Mouse (Mus musculus) midbrain, embryonic 12.5 days (tissue): ENCODE results near the gene Gm7694. TPM values are rescaled to one million over a fixed set of nuclear protein-coding genes. Genes with fewer than 3 reads are reported as not detected.

ENCODE experiments used
- ATAC-seq: fragments of 200-750 bp; cut with Nextera tagmentation; 2 replicates; pipeline ENCODE4 v1.8.0; 2017; ENCODE audit warnings: low read depth, moderate TSS enrichment, moderate library complexity; ENCODE audit not compliant: low FRiP score
- H3K27ac ChIP-seq: fragments of 300-500 bp; sonication (generic); replicated peaks from 2 replicates; pipeline ENCODE4 v1.5.1; 2016; ENCODE audit warnings: mild to moderate bottlenecking
- H3K27me3 ChIP-seq: fragments of 300-500 bp; sonication (generic); 2 replicates; pipeline ENCODE4 v1.6.1; 2016; ENCODE audit warnings: mild to moderate bottlenecking
- H3K36me3 ChIP-seq: fragments of 300-500 bp; sonication (generic); 2 replicates; pipeline ENCODE4 v1.6.1; 2016
- H3K4me1 ChIP-seq: fragments of 300-500 bp; sonication (generic); 2 replicates; pipeline ENCODE4 v1.6.1; 2016
- H3K4me2 ChIP-seq: fragments of 300-500 bp; sonication (generic); replicated peaks from 2 replicates; pipeline ENCODE4 v1.6.1; 2016; ENCODE audit warnings: mild to moderate bottlenecking, moderate library complexity
- H3K4me3 ChIP-seq: fragments of 300-500 bp; sonication (generic); 2 replicates; pipeline ENCODE4 v1.5.1; 2016; ENCODE audit warnings: mild to moderate bottlenecking
- H3K9ac ChIP-seq: fragments of 300-500 bp; sonication (generic); replicated peaks from 2 replicates; pipeline ENCODE4 v1.6.1; 2016; ENCODE audit warnings: mild to moderate bottlenecking, moderate library complexity
- H3K9me3 ChIP-seq: fragments of 300-500 bp; sonication (generic); 2 replicates; pipeline ENCODE4 v1.6.1; 2016; ENCODE audit warnings: mild to moderate bottlenecking
- WGBS: fragments of 180-500 bp; shearing (Covaris S2); methylation state at CpG from one replicate; pipeline ENCODE4 v1.1.7; 2016; 5-methylcytosine and 5-hydroxymethylcytosine counted together
- polyA plus RNA-seq: library from polyadenylated mRNA; unstranded; fragments of >200 nt; fragmentation: Nextera tagmentation; extraction: Ambion mirVana; gene quantifications from 2 replicates; pipeline ENCODE4 v1.2.1, GENCODE M21; 2016

Gm7694 gene
- polyA plus RNA-seq, 1 experiment from 2014 or later = 2.6 TPM

DNA sequence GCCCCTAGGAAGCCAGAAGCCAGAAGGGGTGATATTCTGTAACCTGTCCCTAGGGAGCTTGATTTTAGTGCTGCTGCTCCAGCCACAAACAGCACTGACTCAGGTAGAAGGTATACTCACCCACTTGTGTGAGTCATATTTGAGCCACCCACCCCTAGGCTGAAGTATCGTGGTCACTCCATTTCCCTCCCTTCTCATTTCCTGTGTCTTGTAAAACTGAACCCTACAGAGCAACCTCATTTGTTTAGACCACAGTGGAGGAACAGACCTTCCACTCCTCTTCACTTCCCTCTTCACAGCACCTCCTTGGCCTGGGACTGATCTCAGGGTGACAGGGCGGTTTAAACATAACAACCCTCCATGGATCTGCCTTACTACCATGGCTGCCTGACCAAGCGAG lies 29.1 kb downstream of the Gm7694 start, which contains the start of gene Sh2d1b1:
Gene Sh2d1b1, plus strand, starts transcription at position 305 of the 400 bp plus-strand sequence.
- no peaks in the 10 kb centered on the region for H3K9me3 ChIP-seq
- no peak for ATAC-seq
- 91% methylated on average over 3 of the region's 3 CpGs for WGBS
- H3K4me2 ChIP-seq = no peak within 1 kb of the TSS
- H3K9ac ChIP-seq = no peak within 1 kb of the TSS
- no peaks in the 10 kb centered on the region for H3K4me1 ChIP-seq
- H3K27ac ChIP-seq = no peak within 1 kb of the TSS
- no peak within 1 kb of the TSS for H3K4me3 ChIP-seq
- H3K36me3 ChIP-seq = no peaks in the 10 kb centered on the region
- no peaks in the 10 kb centered on the region for H3K27me3 ChIP-seq

DNA sequence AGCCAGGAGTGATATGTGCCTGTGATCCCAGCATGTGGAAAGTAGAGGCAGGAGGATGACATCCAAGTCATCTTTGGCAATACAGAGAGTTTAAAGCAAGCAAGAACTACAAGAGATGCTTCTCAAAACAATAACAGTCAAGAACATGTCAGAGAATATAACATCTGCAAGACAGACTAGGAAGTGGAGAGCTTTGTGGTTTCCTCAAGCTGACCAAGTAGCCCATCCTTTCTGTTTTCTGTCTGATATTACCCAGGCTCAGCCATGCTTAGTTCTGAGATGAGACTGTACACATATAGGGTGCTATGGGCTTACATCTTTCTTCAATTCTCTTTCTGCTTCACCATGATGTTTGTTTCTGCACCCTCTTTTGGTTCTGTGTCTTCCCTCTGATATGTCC lies 32.9 kb downstream of the Gm7694 start:
- no peak overlapping the region for H3K9ac ChIP-seq
- H3K9me3 ChIP-seq = no peaks in the 10 kb centered on the region
- H3K4me3 ChIP-seq = no peak overlapping the region
- no peak overlapping the region for H3K4me2 ChIP-seq
- no peak for ATAC-seq
- H3K27me3 ChIP-seq = no peaks in the 10 kb centered on the region
- H3K4me1 ChIP-seq = no peaks in the 10 kb centered on the region
- no peaks in the 10 kb centered on the region for H3K36me3 ChIP-seq
- no peak overlapping the region for H3K27ac ChIP-seq

DNA sequence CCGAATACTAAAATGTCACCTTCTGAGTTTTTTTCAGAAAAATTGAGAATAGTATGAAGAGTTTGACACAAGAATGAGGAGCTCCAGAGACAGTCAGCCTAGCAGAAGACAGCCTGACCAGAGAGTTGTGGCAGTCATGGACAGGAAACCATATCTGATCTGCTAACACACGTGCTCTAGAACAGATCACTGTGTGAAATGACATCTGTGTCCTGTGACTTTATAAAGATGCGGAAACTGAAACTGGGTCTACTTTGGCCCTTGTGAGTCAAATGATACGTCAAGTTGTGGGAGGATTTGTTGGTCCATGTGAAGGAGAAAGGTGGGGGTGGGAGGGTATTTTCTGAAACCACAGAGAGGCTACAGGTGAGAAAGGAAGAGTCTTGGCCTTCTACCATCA lies 35.4 kb downstream of the Gm7694 start:
- no peaks in the 10 kb centered on the region for H3K27me3 ChIP-seq
- no peak overlapping the region for H3K4me2 ChIP-seq
- H3K9me3 ChIP-seq = 0 out of 2 replicates have a peak, but pooled peaks cover 3% of the 10 kb centered on the region
- H3K4me1 ChIP-seq = no peaks in the 10 kb centered on the region
- no peaks in the 10 kb centered on the region for H3K36me3 ChIP-seq
- H3K9ac ChIP-seq = no peak overlapping the region
- H3K27ac ChIP-seq = no peak overlapping the region
- H3K4me3 ChIP-seq = no peak overlapping the region
- no peak for ATAC-seq
- WGBS = 91% methylated on average over 4 of the region's 4 CpGs

DNA sequence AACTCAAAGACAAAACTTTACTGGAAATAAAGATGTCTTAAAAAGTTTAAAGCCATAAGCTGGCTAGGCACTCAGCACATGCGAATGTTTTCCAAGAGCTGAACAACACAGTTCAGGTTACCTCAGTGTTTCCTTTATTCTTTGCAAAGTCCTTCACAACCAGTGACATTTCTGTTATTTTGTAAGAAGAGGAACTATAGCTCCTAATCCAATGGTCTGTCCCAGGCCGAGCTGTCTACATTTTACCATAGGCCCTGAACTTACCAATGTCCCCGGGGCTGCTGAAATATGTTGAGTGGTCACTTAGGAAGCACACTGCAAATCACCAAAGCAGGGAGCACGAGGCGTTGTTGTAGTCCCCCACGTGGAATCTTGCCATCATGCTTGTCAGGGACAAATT lies 35.9 kb downstream of the Gm7694 start:
- Histone ChIP-seq H3K4me3 (no peak overlapping the region), H3K4me2 (no peak overlapping the region), H3K27ac (no peak overlapping the region), H3K27me3 (no peaks in the 10 kb centered on the region), H3K36me3 (no peaks in the 10 kb centered on the region), H3K9me3 (0 out of 2 replicates have a peak, but pooled peaks cover 3% of the 10 kb centered on the region), H3K9ac (no peak overlapping the region), H3K4me1 (no peaks in the 10 kb centered on the region)
- ATAC-seq = no peak
- 88% methylated on average over 6 of the region's 6 CpGs for WGBS

DNA sequence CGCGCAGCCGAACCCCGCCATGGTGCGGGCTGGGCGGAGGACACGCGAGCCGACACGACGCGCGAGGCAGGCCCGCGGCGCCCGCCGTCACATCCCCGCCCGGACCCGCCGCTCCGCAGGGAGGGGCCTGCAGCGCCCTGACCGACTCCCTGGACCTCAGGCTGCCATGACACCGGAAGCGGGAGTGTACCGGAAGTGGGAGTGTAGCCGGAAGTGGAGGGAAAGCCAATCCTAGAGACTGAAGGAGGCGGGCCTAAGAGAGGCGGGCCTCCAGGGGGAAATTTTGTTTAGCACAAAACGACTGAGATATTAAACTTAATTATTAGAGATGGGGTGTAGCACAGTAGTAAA lies 50.6 kb downstream of the Gm7694 start:
- H3K9me3 ChIP-seq = no peaks in the 10 kb centered on the region
- 0 out of 2 replicates have a peak, but pooled peaks cover 6% of the 10 kb centered on the region for H3K4me1 ChIP-seq
- H3K27me3 ChIP-seq = 0 out of 2 replicates have a peak, but pooled peaks cover 7% of the 10 kb centered on the region
- peak overlapping the region; percentile 77 for H3K4me2 ChIP-seq
- ATAC-seq = peak; percentile 100
- H3K27ac ChIP-seq = no peak overlapping the region
- peak overlapping the region; percentile 86 for H3K9ac ChIP-seq
- 8% methylated on average over 32 of the region's 32 CpGs for WGBS
- H3K36me3 ChIP-seq = no peaks in the 10 kb centered on the region
- H3K4me3 ChIP-seq = peak overlapping the region; percentile 86

DNA sequence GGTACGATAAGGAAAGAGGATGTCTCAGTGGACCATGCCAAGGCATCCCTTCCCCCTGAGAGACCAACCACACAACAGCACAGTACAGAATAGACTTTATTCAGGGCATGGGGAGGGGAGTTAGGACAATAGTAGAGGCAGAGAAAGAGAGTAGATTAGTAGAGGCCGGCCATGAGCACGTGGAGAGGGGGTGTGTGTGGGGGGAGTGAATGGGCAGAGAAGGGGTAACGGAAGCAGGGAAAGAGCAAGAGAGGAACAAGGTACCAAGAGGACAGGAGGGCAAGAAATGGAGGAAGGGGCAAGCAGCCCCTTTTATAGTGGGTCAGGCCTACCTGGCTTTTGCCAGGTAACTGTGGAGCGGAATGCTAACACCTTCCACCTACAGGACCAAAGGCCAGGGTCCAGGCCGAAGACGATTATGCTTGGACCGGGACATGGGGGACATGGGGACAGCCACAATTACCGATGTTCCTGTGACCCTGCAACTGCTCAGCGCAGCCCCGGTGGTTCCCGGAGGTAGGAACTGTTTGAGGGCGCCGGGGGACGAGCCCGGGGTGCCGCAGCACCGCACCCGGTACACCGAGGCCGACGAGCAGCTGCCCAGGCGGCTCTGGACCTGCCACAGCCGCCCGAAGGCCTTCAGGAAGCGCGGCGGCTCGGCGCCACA lies 51.1 kb downstream of the Gm7694 start:
- 0 out of 2 replicates have a peak, but pooled peaks cover 6% of the 10 kb centered on the region for H3K4me1 ChIP-seq
- no peaks in the 10 kb centered on the region for H3K9me3 ChIP-seq
- WGBS = 31% methylated on average over 26 of the region's 30 CpGs
- H3K36me3 ChIP-seq = no peaks in the 10 kb centered on the region
- H3K27ac ChIP-seq = no peak overlapping the region
- H3K4me3 ChIP-seq = peak overlapping the region; percentile 86
- ATAC-seq = peak; percentile 86; the same call in 1 of the 2 replicates
- H3K27me3 ChIP-seq = 0 out of 2 replicates have a peak, but pooled peaks cover 7% of the 10 kb centered on the region
- peak overlapping the region; percentile 77 for H3K4me2 ChIP-seq
- peak overlapping the region; percentile 86 for H3K9ac ChIP-seq

Other genes with a start within 250 kb of the Gm7694 start
- gene Ddr2, start 195.6 kb downstream of the Gm7694 start, polyA plus RNA-seq = 19.6 and 31.1 TPM in 2 replicates
- gene Uap1, start 131.4 kb downstream of the Gm7694 start, polyA plus RNA-seq = 60.5 and 60.6 TPM in 2 replicates
- gene Uhmk1, start 90.9 kb downstream of the Gm7694 start, polyA plus RNA-seq = 13.7 and 17.4 TPM in 2 replicates
- not detected in 2 replicates for gene Sh2d1b2, start 73.6 kb downstream of the Gm7694 start, polyA plus RNA-seq
- 0.09 TPM in 1 of 2 replicates, not detected in the other for gene Sh2d1b1, start 29.0 kb downstream of the Gm7694 start, polyA plus RNA-seq
- gene Spata46, start 2.5 kb upstream of the Gm7694 start, polyA plus RNA-seq = 0.84 and 1.8 TPM in 2 replicates